11 mouse cellular contexts compared by ENCODE assay signal in the genomic region with DNA sequence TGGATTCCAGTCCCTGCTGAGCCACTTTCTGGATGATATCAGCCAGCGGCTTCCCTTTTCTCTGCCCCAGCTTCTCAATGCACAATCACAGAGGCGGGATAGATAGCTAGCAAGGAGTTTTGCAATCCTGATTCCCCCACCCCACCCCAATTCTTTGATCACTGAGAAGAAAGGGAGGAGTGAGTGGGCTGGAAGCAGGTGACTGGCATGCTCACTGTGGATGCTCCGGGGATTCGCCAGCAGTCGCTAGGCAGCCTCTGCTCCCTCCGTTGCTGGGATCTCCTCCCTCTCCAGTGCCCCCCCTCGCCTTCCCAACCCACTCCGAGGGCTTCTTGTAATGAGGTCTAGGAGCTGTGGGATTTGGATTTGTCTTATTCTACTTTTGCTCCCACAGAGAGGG. TPM values are rescaled to one million over a fixed set of nuclear protein-coding genes. Genes with fewer than 3 reads are reported as not detected.
A peak's percentile ranks its signal among the peaks of the same experiment; 100 is the strongest.
DNase-seq lines count a peak whose midpoint lies in the region; ATAC-seq and TF ChIP-seq lines count a peak whose summit lies in the region.
"Had no signal": no experiment of that assay in that cellular context is flagged by ENCODE, and none has a peak within 500 bp of the region (broad histone marks: within the 10 kb centered on the region; RNA-seq: fewer than 3 reads in every experiment).

No protein-coding gene starts in this region.

- H3K4me2 ChIP-seq in hindbrain, embryonic 12.5 days (replicated peaks): no peak overlapping the region
- H3K4me2 ChIP-seq in midbrain, embryonic 13.5 days (replicated peaks): no peak overlapping the region; the same call in 1 of the 2 replicates
- H3K4me2 ChIP-seq: heart, embryonic 15.5 days; limb, embryonic 15.5 days had no signal

- no peaks in the 10 kb centered on the region for H3K9me3 ChIP-seq in ES-Bruce4 (replicated peaks; ENCODE audit: control insufficient read depth, insufficient read depth, low read length, poor library complexity, severe bottlenecking)
- H3K9me3 ChIP-seq in hindbrain, embryonic 12.5 days (replicated peaks): no peaks in the 10 kb centered on the region
- no peaks in the 10 kb centered on the region for H3K9me3 ChIP-seq in midbrain, embryonic 13.5 days
- H3K9me3 ChIP-seq: heart, embryonic 15.5 days; limb, embryonic 15.5 days had no signal

- no peak; the same call in 1 of the 2 replicates for ATAC-seq in hindbrain, embryonic 12.5 days (ENCODE audit: low FRiP score)
- peak; percentile 72; the same call in 1 of the 2 replicates for ATAC-seq in midbrain, embryonic 13.5 days

- TF ChIP-seq EP300 in ES-Bruce4 (IDR thresholded peaks at IDR 0.05; ENCODE audit: insufficient read depth, low read depth, low read length): no peak

- peak; percentile 43 for DNase-seq in R1 (ENCODE audit: low read depth, low spot score)
- DNase-seq in heart, adult 11 months: no peak
- DNase-seq in natural killer cell, adult 2 months (ENCODE audit: low spot score in 2 of 2): no peak
- no peak for DNase-seq in adrenal gland, postnatal 10 days
- DNase-seq: adrenal gland, postnatal 14 days; kidney, postnatal 25 days had no signal

- peak overlapping the region; percentile 33 for H3K27ac ChIP-seq in ES-Bruce4 (ENCODE audit: insufficient read depth, low read length)
- peak overlapping the region; percentile 62 for H3K27ac ChIP-seq in hindbrain, embryonic 12.5 days
- H3K27ac ChIP-seq in midbrain, embryonic 13.5 days: 0 out of 2 replicates have a peak overlapping the region, but pooled peaks have one; percentile 35
- H3K27ac ChIP-seq: heart, embryonic 15.5 days had no signal

- no peak for TF ChIP-seq POLR2A in ES-Bruce4 (IDR thresholded peaks at IDR 0.05; ENCODE audit: insufficient read depth, low read length)

- no peaks in the 10 kb centered on the region for H3K36me3 ChIP-seq in ES-Bruce4 (ENCODE audit: control insufficient read depth, insufficient read depth, low read length, poor library complexity, severe bottlenecking)
- no peaks in the 10 kb centered on the region for H3K36me3 ChIP-seq in hindbrain, embryonic 12.5 days
- H3K36me3 ChIP-seq in midbrain, embryonic 13.5 days: no peaks in the 10 kb centered on the region
- H3K36me3 ChIP-seq: heart, embryonic 15.5 days; limb, embryonic 15.5 days had no signal

- 32% methylated on average over 8 of the region's 8 CpGs for WGBS in hindbrain, embryonic 12.5 days
- 14% methylated on average over 8 of the region's 8 CpGs for WGBS in midbrain, embryonic 13.5 days

- TF ChIP-seq CTCF in ES-Bruce4 (IDR thresholded peaks at IDR 0.05; ENCODE audit: low read depth, low read length): no peak

- peaks cover 7% of the 10 kb centered on the region for H3K4me1 ChIP-seq in ES-Bruce4 (ENCODE audit: control insufficient read depth, insufficient read depth, low read length)
- H3K4me1 ChIP-seq in hindbrain, embryonic 12.5 days: peaks cover 18% of the 10 kb centered on the region
- peaks cover 18% of the 10 kb centered on the region for H3K4me1 ChIP-seq in midbrain, embryonic 13.5 days (replicated peaks)
- H3K4me1 ChIP-seq: heart, embryonic 15.5 days had no signal

- H3K9ac ChIP-seq in ES-Bruce4 (ENCODE audit: low read depth, poor library complexity, severe bottlenecking): peak overlapping the region; percentile 16
- H3K9ac ChIP-seq in hindbrain, embryonic 12.5 days: no peak overlapping the region; the same call in 1 of the 2 replicates
- H3K9ac ChIP-seq in midbrain, embryonic 13.5 days (replicated peaks): 0 out of 2 replicates have a peak overlapping the region, but pooled peaks have one; percentile 28
- H3K9ac ChIP-seq: heart, embryonic 15.5 days; limb, embryonic 15.5 days had no signal

- H3K4me3 ChIP-seq in ES-Bruce4 (ENCODE audit: low read depth, low read length): no peak overlapping the region
- H3K4me3 ChIP-seq in hindbrain, embryonic 12.5 days: no peak overlapping the region
- H3K4me3 ChIP-seq in midbrain, embryonic 13.5 days (replicated peaks): no peak overlapping the region
- H3K4me3 ChIP-seq: heart, embryonic 15.5 days; limb, embryonic 15.5 days had no signal

- no peaks in the 10 kb centered on the region for H3K27me3 ChIP-seq in ES-Bruce4 (ENCODE audit: control insufficient read depth, insufficient read depth, low read length, poor library complexity, severe bottlenecking)
- H3K27me3 ChIP-seq in hindbrain, embryonic 12.5 days: no peaks in the 10 kb centered on the region; the same call in 1 of the 2 replicates
- H3K27me3 ChIP-seq in midbrain, embryonic 13.5 days: no peaks in the 10 kb centered on the region
- H3K27me3 ChIP-seq: heart, embryonic 15.5 days; limb, embryonic 15.5 days had no signal

RNA-seq across cellular contexts. Expression of gene Epb41l1, which starts 12.5 kb away (rescaled TPM):
- 21.4 and 23.6 TPM in 2 replicates for polyA plus RNA-seq in ES-Bruce4 (2011; ENCODE audit: insufficient read depth, insufficient read length, low read depth, missing spikeins)
- polyA plus RNA-seq in hindbrain, embryonic 12.5 days (2016; fragmentation: Nextera tagmentation; extraction: Ambion mirVana): 6.1 and 7.1 TPM in 2 replicates
- 10.4 and 11.9 TPM in 2 replicates for polyA plus RNA-seq in midbrain, embryonic 13.5 days (2015; fragmentation: Nextera tagmentation; extraction: Ambion mirVana)
- total RNA-seq in adrenal gland, postnatal 10 days (2021): 10 to 100 TPM; 41.5 to 56.4 TPM
